Mouse (Mus musculus): ENCODE results near the gene Hoxc6. TPM values are rescaled to one million over a fixed set of nuclear protein-coding genes. Genes with fewer than 3 reads are reported as not detected.

The Hoxc6 gene
- polyA plus RNA-seq, 1 experiment from 2014 or later = not detected

- no peak overlapping the region for H3K27ac ChIP-seq (ENCODE audit: low read length)
Observed at GRCm38 (mm10) chr15:103060341-103061130, 62.5 kb downstream of the Hoxc6 start.

GRCm38 (mm10) chr15:103061131-103061825 is 63.2 kb downstream of the Hoxc6 start:
- H3K27me3 ChIP-seq (replicated peaks; ENCODE audit: control insufficient read depth, insufficient read depth, low read length) = peaks cover 86% of the 10 kb centered on the region
- no peak overlapping the region for H3K4me3 ChIP-seq (replicated peaks; ENCODE audit: low read length)
- no peak for ATAC-seq
- WGBS = under 1% methylated on average over 30 of the region's 30 CpGs
- no peaks in the 10 kb centered on the region for H3K9me3 ChIP-seq (ENCODE audit: control insufficient read depth, low read length)
- no peak overlapping the region for H3K27ac ChIP-seq (ENCODE audit: low read length)
- H3K36me3 ChIP-seq (ENCODE audit: control insufficient read depth, insufficient read depth) = no peaks in the 10 kb centered on the region
- no peaks in the 10 kb centered on the region for H3K4me1 ChIP-seq (replicated peaks; ENCODE audit: control insufficient read depth, insufficient read depth, low read length)
- H3K9ac ChIP-seq (replicated peaks; ENCODE audit: low read depth, low read length) = no peak overlapping the region
- no peak overlapping the region for H3K4me2 ChIP-seq (ENCODE audit: low read length)

More at GRCm38 (mm10) chr15:103060341-103061130, 62.5 kb downstream of the Hoxc6 start:
- H3K27me3 ChIP-seq (replicated peaks; ENCODE audit: control insufficient read depth, insufficient read depth, low read length) = peaks cover 85% of the 10 kb centered on the region
- no peaks in the 10 kb centered on the region for H3K9me3 ChIP-seq (ENCODE audit: control insufficient read depth, low read length)
- 3% methylated on average over 36 of the region's 36 CpGs for WGBS
- no peak overlapping the region for H3K9ac ChIP-seq (replicated peaks; ENCODE audit: low read depth, low read length)
- H3K4me2 ChIP-seq (ENCODE audit: low read length) = no peak overlapping the region
- no peaks in the 10 kb centered on the region for H3K36me3 ChIP-seq (ENCODE audit: control insufficient read depth, insufficient read depth)
- no peak for ATAC-seq
- H3K4me1 ChIP-seq (replicated peaks; ENCODE audit: control insufficient read depth, insufficient read depth, low read length) = no peaks in the 10 kb centered on the region
- H3K4me3 ChIP-seq (replicated peaks; ENCODE audit: low read length) = no peak overlapping the region

MicroRNAs within 50 kb of the gene (microRNA counts, 519-probe panel; counts per million panel counts)
- not detected for microRNA mmu-miR-615-3p
- microRNA mmu-miR-615-5p = not detected

Small RNAs within 50 kb of the gene (microRNA-seq; reads per million reads assigned to microRNA genes)
- gene Mir196a-2 = 3.7 reads per million, percentile 15 among the genes with 10 or more reads in this experiment
- gene Mir615 = 11.6 reads per million, percentile 30 among the genes with 10 or more reads in this experiment

Other genes starting within 250 kb of the Hoxc6 start
- gene Hoxc13, start 77.2 kb upstream of the Hoxc6 start, polyA plus RNA-seq (2015; fragmentation: Nextera tagmentation; extraction: Ambion mirVana) = not detected in 2 replicates
- gene Hoxc12, start 61.5 kb upstream of the Hoxc6 start, polyA plus RNA-seq (2015; fragmentation: Nextera tagmentation; extraction: Ambion mirVana) = not detected in 2 replicates
- not detected in 2 replicates for gene Hoxc11, start 43.8 kb upstream of the Hoxc6 start, polyA plus RNA-seq (2015; fragmentation: Nextera tagmentation; extraction: Ambion mirVana)
- not detected in 2 replicates for gene Hoxc10, start 31.5 kb upstream of the Hoxc6 start, polyA plus RNA-seq (2015; fragmentation: Nextera tagmentation; extraction: Ambion mirVana)
- gene Hoxc5, start 30.8 kb upstream of the Hoxc6 start, polyA plus RNA-seq (2015; fragmentation: Nextera tagmentation; extraction: Ambion mirVana) = not detected in 2 replicates
- gene Hoxc9, start 21.8 kb upstream of the Hoxc6 start, polyA plus RNA-seq (2015; fragmentation: Nextera tagmentation; extraction: Ambion mirVana) = not detected in 2 replicates
- not detected in 2 replicates for gene Hoxc8, start 7.7 kb upstream of the Hoxc6 start, polyA plus RNA-seq (2015; fragmentation: Nextera tagmentation; extraction: Ambion mirVana)
- not detected in 2 replicates for gene Hoxc4, start 20.7 kb downstream of the Hoxc6 start, polyA plus RNA-seq (2015; fragmentation: Nextera tagmentation; extraction: Ambion mirVana)
- 28.0 and 29.2 TPM in 2 replicates for gene Smug1, start 168.8 kb downstream of the Hoxc6 start, polyA plus RNA-seq (2015; fragmentation: Nextera tagmentation; extraction: Ambion mirVana)
- 132 and 139 TPM in 2 replicates for gene Cbx5, start 241.6 kb downstream of the Hoxc6 start, polyA plus RNA-seq (2015; fragmentation: Nextera tagmentation; extraction: Ambion mirVana)
- gene Hnrnpa1, start 242.2 kb downstream of the Hoxc6 start, polyA plus RNA-seq (2015; fragmentation: Nextera tagmentation; extraction: Ambion mirVana) = 935 and 1,030 TPM in 2 replicates